Mouse (Mus musculus): ENCODE data around the gene Dynlt1c. TPM values are rescaled to one million over a fixed set of nuclear protein-coding genes. Genes with fewer than 3 reads are reported as not detected.
"Not testable (repeated sequence)": the region's sequence is repeated elsewhere in the genome, so short reads cannot be mapped to it uniquely, and the experiment has no call there.

The Dynlt1c gene
- polyA plus RNA-seq, 1 experiment from 2014 or later: 70.8 TPM

- H3K4me1 ChIP-seq; H3K27ac ChIP-seq; ATAC-seq (ENCODE audit: low FRiP score); H3K36me3 ChIP-seq; H3K9me3 ChIP-seq (replicated peaks); H3K9ac ChIP-seq; H3K4me3 ChIP-seq; H3K4me2 ChIP-seq (replicated peaks); H3K27me3 ChIP-seq: not testable (repeated sequence)
- 91% methylated on average over 11 of the region's 12 CpGs for whole genome bisulfite sequencing
These were observed 20.5 kb downstream of the Dynlt1c start for GRCm38 (mm10) chr17:6621976-6622375.

- not testable (repeated sequence) for ATAC-seq (ENCODE audit: low FRiP score); H3K4me2 ChIP-seq (replicated peaks); H3K4me1 ChIP-seq; H3K9me3 ChIP-seq (replicated peaks); H3K27ac ChIP-seq; H3K36me3 ChIP-seq; H3K27me3 ChIP-seq; H3K4me3 ChIP-seq; H3K9ac ChIP-seq
- WGBS: 85% methylated on average over 2 of the region's 6 CpGs
These were observed 23.6 kb downstream of the Dynlt1c start for GRCm38 (mm10) chr17:6624926-6625558.

GRCm38 (mm10) chr17:6630398-6630797 is 28.9 kb downstream of the Dynlt1c start:
- H3K27ac ChIP-seq; H3K36me3 ChIP-seq; H3K27me3 ChIP-seq; ATAC-seq (ENCODE audit: low FRiP score); H3K9ac ChIP-seq; H3K4me2 ChIP-seq (replicated peaks); H3K9me3 ChIP-seq (replicated peaks); H3K4me3 ChIP-seq; H3K4me1 ChIP-seq: not testable (repeated sequence)
- WGBS: 93% methylated on average over 4 of the region's 4 CpGs

- not testable (repeated sequence) for H3K27me3 ChIP-seq; H3K4me2 ChIP-seq (replicated peaks); H3K9ac ChIP-seq; H3K9me3 ChIP-seq (replicated peaks); ATAC-seq (ENCODE audit: low FRiP score); H3K4me3 ChIP-seq; H3K36me3 ChIP-seq; H3K27ac ChIP-seq; H3K4me1 ChIP-seq
- WGBS: 91% methylated on average over 6 of the region's 6 CpGs
These were observed 31.4 kb downstream of the Dynlt1c start for GRCm38 (mm10) chr17:6632850-6633249.

GRCm38 (mm10) chr17:6635781-6636180 is 34.3 kb downstream of the Dynlt1c start:
- H3K4me3 ChIP-seq; H3K9me3 ChIP-seq (replicated peaks); H3K27ac ChIP-seq; H3K4me1 ChIP-seq; H3K4me2 ChIP-seq (replicated peaks); H3K9ac ChIP-seq; ATAC-seq (ENCODE audit: low FRiP score); H3K36me3 ChIP-seq; H3K27me3 ChIP-seq: not testable (repeated sequence)
- 97% methylated on average over 2 of the region's 4 CpGs for WGBS

GRCm38 (mm10) chr17:6636861-6637260 is 35.4 kb downstream of the Dynlt1c start:
- no peak for ATAC-seq (ENCODE audit: low FRiP score)
- H3K27ac ChIP-seq: no peak overlapping the region
- 79% methylated on average over 5 of the region's 5 CpGs for WGBS
- no peaks in the 10 kb centered on the region for H3K4me1 ChIP-seq
- no peak overlapping the region for H3K4me3 ChIP-seq
- no peak overlapping the region for H3K9ac ChIP-seq
- H3K36me3 ChIP-seq: no peaks in the 10 kb centered on the region
- no peaks in the 10 kb centered on the region for H3K27me3 ChIP-seq
- H3K4me2 ChIP-seq (replicated peaks): no peak overlapping the region
- no peaks in the 10 kb centered on the region for H3K9me3 ChIP-seq (replicated peaks)

GRCm38 (mm10) chr17:6637434-6637833 is 36.0 kb downstream of the Dynlt1c start:
- not testable (repeated sequence) for H3K9ac ChIP-seq; H3K27me3 ChIP-seq; H3K36me3 ChIP-seq; H3K4me2 ChIP-seq (replicated peaks); H3K9me3 ChIP-seq (replicated peaks); H3K27ac ChIP-seq; H3K4me1 ChIP-seq; H3K4me3 ChIP-seq; ATAC-seq (ENCODE audit: low FRiP score)
- WGBS: 95% methylated on average over 4 of the region's 4 CpGs

GRCm38 (mm10) chr17:6638444-6638843 is 37.0 kb downstream of the Dynlt1c start:
- H3K4me1 ChIP-seq; H3K27me3 ChIP-seq; ATAC-seq (ENCODE audit: low FRiP score); H3K36me3 ChIP-seq; H3K27ac ChIP-seq; H3K9me3 ChIP-seq (replicated peaks); H3K4me3 ChIP-seq; H3K4me2 ChIP-seq (replicated peaks); H3K9ac ChIP-seq: not testable (repeated sequence)
- WGBS: 87% methylated on average over 8 of the region's 8 CpGs

GRCm38 (mm10) chr17:6639486-6639885 is 38.0 kb downstream of the Dynlt1c start:
- H3K9ac ChIP-seq; H3K27ac ChIP-seq; ATAC-seq (ENCODE audit: low FRiP score); H3K9me3 ChIP-seq (replicated peaks); H3K36me3 ChIP-seq; H3K4me1 ChIP-seq; H3K4me2 ChIP-seq (replicated peaks); H3K4me3 ChIP-seq; H3K27me3 ChIP-seq: not testable (repeated sequence)
- 95% methylated on average over 16 of the region's 21 CpGs for WGBS

- not testable (repeated sequence) for H3K27ac ChIP-seq; H3K9me3 ChIP-seq (replicated peaks); H3K9ac ChIP-seq; ATAC-seq (ENCODE audit: low FRiP score); H3K36me3 ChIP-seq; H3K4me2 ChIP-seq (replicated peaks); H3K4me1 ChIP-seq; H3K4me3 ChIP-seq; H3K27me3 ChIP-seq
- WGBS: 88% methylated on average over 10 of the region's 10 CpGs
These were observed 38.7 kb downstream of the Dynlt1c start for GRCm38 (mm10) chr17:6640044-6640637.

- not testable (repeated sequence) for H3K9ac ChIP-seq; H3K27me3 ChIP-seq; H3K4me2 ChIP-seq (replicated peaks); ATAC-seq (ENCODE audit: low FRiP score); H3K9me3 ChIP-seq (replicated peaks); H3K4me3 ChIP-seq; H3K4me1 ChIP-seq; H3K36me3 ChIP-seq; H3K27ac ChIP-seq
- WGBS: 82% methylated on average over 14 of the region's 14 CpGs
These were observed 39.4 kb downstream of the Dynlt1c start for GRCm38 (mm10) chr17:6640771-6641429.

- H3K27ac ChIP-seq; H3K4me3 ChIP-seq; H3K9ac ChIP-seq; H3K9me3 ChIP-seq (replicated peaks); ATAC-seq (ENCODE audit: low FRiP score); H3K4me1 ChIP-seq; H3K36me3 ChIP-seq; H3K4me2 ChIP-seq (replicated peaks); H3K27me3 ChIP-seq: not testable (repeated sequence)
- 89% methylated on average over 8 of the region's 9 CpGs for WGBS
These were observed 42.7 kb downstream of the Dynlt1c start for GRCm38 (mm10) chr17:6644210-6644609.

- not testable (repeated sequence) for H3K27me3 ChIP-seq; ATAC-seq (ENCODE audit: low FRiP score); H3K4me2 ChIP-seq (replicated peaks); H3K4me3 ChIP-seq; H3K4me1 ChIP-seq; H3K9ac ChIP-seq; H3K27ac ChIP-seq; H3K9me3 ChIP-seq (replicated peaks); H3K36me3 ChIP-seq
- 88% methylated on average over 4 of the region's 4 CpGs for WGBS
These were observed 43.2 kb downstream of the Dynlt1c start for GRCm38 (mm10) chr17:6644673-6645072.

All from hindbrain, embryonic 12.5 days (tissue).